Mouse (Mus musculus): Measurements from ENCODE around the gene Tacc3. TPM values are rescaled to one million over a fixed set of nuclear protein-coding genes. Genes with fewer than 3 reads are reported as not detected.

The Tacc3 gene
- total RNA-seq (2022): 1 to 10 TPM; 1.6 to 3.1 (median 2.1) TPM

- peak; percentile 99 for DNase-seq (ENCODE audit: low spot score)
Measured at GRCm38 (mm10) chr5:33657787-33658663, at the start of gene Tacc3, which contains the start of gene Tmem129. Gene Tacc3, plus strand, starts transcription at chr5:33658128. Gene Tmem129, minus strand, starts transcription at chr5:33658416.

GRCm38 (mm10) chr5:33609226-33609625 is 48.7 kb upstream of the Tacc3 start:
- DNase-seq (ENCODE audit: low spot score): no peak

- no peak for DNase-seq (ENCODE audit: low spot score)
Measured at GRCm38 (mm10) chr5:33611795-33612194, 46.1 kb upstream of the Tacc3 start.

GRCm38 (mm10) chr5:33614391-33614790 is 43.5 kb upstream of the Tacc3 start:
- DNase-seq (ENCODE audit: low spot score): no peak

- no peak for DNase-seq (ENCODE audit: low spot score)
Measured at GRCm38 (mm10) chr5:33622671-33623070, 35.3 kb upstream of the Tacc3 start.

GRCm38 (mm10) chr5:33623766-33624165 is 34.2 kb upstream of the Tacc3 start:
- no peak for DNase-seq (ENCODE audit: low spot score)

- peak; percentile 35 for DNase-seq (ENCODE audit: low spot score)
Measured at GRCm38 (mm10) chr5:33627968-33628367, 30.0 kb upstream of the Tacc3 start.

GRCm38 (mm10) chr5:33628820-33629300 is 29.1 kb upstream of the Tacc3 start:
- DNase-seq (ENCODE audit: low spot score): peak; percentile 48

- DNase-seq (ENCODE audit: low spot score): peak; percentile 99
Measured at GRCm38 (mm10) chr5:33629301-33629987, 28.5 kb upstream of the Tacc3 start, which contains the start of the genes Fam53a and Gm9903. Gene Fam53a, minus strand, starts transcription at chr5:33629635. Gene Gm9903, plus strand, starts transcription at chr5:33629925.

- DNase-seq (ENCODE audit: low spot score): peak; percentile 49
Measured at GRCm38 (mm10) chr5:33630061-33630460, 27.9 kb upstream of the Tacc3 start.

GRCm38 (mm10) chr5:33630615-33631014 is 27.3 kb upstream of the Tacc3 start:
- no peak for DNase-seq (ENCODE audit: low spot score)

- no peak for DNase-seq (ENCODE audit: low spot score)
Measured at GRCm38 (mm10) chr5:33632526-33632925, 25.4 kb upstream of the Tacc3 start.

GRCm38 (mm10) chr5:33635361-33635760 is 22.6 kb upstream of the Tacc3 start:
- no peak for DNase-seq (ENCODE audit: low spot score)

- no peak for DNase-seq (ENCODE audit: low spot score)
Measured at GRCm38 (mm10) chr5:33637606-33638350, 20.1 kb upstream of the Tacc3 start.

- DNase-seq (ENCODE audit: low spot score): no peak
Measured at GRCm38 (mm10) chr5:33638826-33639225, 19.1 kb upstream of the Tacc3 start.

- DNase-seq (ENCODE audit: low spot score): peak; percentile 42
Measured at GRCm38 (mm10) chr5:33640652-33641051, 17.3 kb upstream of the Tacc3 start.

- no peak for DNase-seq (ENCODE audit: low spot score)
Measured at GRCm38 (mm10) chr5:33651017-33651416, 6.9 kb upstream of the Tacc3 start.

GRCm38 (mm10) chr5:33651541-33651920 is 6.4 kb upstream of the Tacc3 start:
- no peak for DNase-seq (ENCODE audit: low spot score)

GRCm38 (mm10) chr5:33651921-33652782 is 5.8 kb upstream of the Tacc3 start, which contains the start of gene Slbp:
Gene Slbp, minus strand, starts transcription at chr5:33652574.
- DNase-seq (ENCODE audit: low spot score): peak; percentile 95

- no peak for DNase-seq (ENCODE audit: low spot score)
Measured at GRCm38 (mm10) chr5:33652783-33653173, 5.2 kb upstream of the Tacc3 start.

- DNase-seq (ENCODE audit: low spot score): no peak
Measured at GRCm38 (mm10) chr5:33654424-33654823, 3.5 kb upstream of the Tacc3 start.
